Mouse (Mus musculus): ENCODE measurements around the gene Plekha3.

Gene Plekha3

GRCm38 (mm10) chr2:76676401-76677226 lies 1.5 kb downstream of the Plekha3 start:
- no peak for DNase-seq

GRCm38 (mm10) chr2:76682301-76682700 lies 7.2 kb downstream of the Plekha3 start:
- no peak for DNase-seq

DNA sequence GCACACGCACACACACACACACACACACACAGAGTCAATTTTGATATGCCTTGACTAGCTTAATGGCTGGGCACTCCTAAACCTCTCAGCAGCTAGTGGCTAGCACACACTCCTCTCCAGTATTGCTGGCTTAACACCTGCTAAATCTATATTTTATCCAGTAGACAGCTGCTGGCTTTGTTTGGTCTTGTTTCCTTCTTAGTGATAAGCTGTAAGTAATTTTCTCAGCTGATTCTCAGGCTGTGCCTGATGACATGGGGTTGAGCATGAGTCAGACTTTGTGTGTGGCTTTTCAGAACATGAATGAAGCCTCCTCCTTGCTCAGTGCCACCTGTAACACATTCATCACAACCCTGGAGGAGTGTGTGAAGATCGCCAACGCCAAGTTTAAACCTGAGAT lies 11.9 kb downstream of the Plekha3 start:
- DNase-seq: no peak

- no peak for DNase-seq
These were observed 12.5 kb downstream of the Plekha3 start for GRCm38 (mm10) chr2:76687608-76688007.

GRCm38 (mm10) chr2:76688162-76688561 lies 13.1 kb downstream of the Plekha3 start:
- no peak for DNase-seq

DNA sequence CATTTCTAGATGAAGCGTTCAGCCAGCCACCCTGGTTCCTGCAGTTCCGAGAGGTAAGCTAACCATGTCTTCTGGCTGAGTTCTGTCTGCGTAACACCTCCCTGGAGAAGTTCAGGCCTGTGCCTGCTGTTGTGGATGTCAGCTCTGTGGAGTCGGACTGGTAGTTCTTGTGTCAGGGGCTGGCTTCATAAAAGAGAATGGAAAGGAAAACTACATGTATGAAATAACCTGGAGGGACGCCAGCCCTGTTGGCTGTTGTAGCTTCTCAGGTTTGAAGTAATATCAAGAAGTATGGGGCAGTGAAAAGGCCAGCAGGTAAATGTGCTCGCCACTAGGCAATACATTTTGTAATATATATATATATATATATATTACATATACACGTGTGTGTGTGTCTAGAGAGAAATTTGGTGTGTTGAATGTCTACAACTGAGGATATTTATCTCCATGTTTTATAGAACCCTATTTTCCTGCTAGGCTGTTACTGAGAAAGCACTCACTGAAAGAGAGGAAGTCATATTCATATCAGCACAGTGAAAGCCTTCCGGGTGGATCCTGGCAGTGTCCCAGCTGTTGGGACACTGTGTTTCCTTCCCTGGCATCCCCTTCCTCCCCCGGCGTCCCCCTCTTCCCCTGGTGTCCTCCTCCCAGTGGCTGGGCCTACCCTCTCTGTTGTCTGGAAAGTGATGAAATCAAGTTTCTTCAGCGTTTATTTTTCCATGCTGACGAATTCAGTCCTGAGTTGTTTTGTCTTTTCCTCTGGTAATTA lies 15.5 kb downstream of the Plekha3 start:
- no peak for DNase-seq

- no peak for DNase-seq
These were observed 18.7 kb downstream of the Plekha3 start for GRCm38 (mm10) chr2:76693765-76694164.

DNA sequence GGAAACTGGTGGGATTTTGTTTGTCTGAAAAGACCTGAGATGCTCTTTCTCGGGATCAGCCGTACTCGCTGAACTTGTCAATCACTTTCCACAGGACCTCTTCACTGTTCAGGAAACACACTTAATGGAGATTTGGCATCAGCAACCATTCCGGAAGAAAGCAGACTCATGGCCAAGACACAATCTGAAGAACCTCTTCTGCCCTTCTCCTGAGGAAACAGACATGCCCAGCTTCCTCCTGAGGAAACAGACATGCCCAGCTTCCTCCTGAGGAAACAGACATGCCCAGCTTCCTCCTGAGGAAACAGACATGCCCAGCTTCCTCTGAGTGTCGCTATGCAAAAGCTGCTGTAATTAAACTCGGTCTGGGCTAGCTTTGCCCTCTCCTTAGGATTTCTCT lies 20.2 kb downstream of the Plekha3 start:
- DNase-seq: no peak

DNA sequence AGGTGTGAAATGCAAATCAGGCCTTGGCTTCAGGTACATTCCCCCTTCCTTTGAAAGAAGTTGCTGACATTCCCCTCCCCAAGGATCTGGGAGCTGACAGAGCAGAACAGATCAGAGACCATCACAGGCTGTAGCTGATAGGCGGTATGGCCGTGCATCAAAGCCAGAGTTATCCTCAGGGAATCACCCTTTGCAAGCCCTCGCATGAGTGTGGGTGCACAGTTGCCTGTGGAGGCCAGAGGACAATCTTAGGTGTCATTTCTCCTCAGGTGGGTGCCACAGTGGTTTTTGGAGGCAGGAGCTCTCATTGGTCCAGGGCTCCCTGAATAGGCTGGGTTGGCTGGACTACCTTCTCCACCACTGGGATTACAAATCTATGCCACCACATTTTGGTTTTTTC lies 27.1 kb downstream of the Plekha3 start:
- no peak for DNase-seq

- no peak for DNase-seq
These were observed 27.7 kb downstream of the Plekha3 start for GRCm38 (mm10) chr2:76702751-76703150.

DNA sequence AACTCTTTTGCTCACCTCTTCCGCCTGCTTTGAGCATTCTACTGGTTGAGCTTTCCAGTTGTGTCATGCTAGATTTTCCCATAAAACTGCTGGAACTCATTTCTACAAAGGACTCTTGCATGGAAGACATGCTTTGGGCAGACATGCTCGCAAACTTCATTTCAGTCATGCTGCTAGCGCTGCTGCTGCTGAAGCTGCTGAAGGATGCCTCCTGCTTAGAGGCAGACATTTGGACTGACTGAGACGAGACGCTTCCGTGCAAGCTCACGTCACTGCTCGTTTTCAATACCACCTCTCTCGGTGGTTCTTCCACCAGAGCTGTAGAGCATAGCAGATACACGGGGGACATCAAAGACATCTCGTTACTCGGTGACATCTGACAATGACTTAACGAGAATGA lies 30.6 kb downstream of the Plekha3 start:
- no peak for DNase-seq

GRCm38 (mm10) chr2:76708512-76708911 lies 33.4 kb downstream of the Plekha3 start:
- no peak for DNase-seq

DNA sequence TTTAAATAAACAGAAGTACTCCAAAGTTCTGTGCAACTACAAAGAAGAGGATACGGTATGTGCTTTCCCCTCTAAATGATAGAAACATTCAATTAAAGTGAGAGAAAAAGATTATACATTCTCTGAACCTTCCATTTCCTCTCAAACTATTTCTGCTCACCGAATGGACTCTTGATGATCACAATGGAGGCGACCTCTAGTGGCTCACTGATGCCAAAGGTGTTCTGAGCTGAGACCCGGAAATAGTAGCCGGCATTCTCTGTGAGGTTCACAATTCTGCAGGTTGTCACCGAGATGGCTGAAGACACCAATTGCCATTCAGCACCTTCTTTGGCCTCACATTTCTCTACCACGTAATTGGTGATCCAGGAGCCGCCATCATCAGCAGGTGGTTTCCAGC lies 39.9 kb downstream of the Plekha3 start:
- no peak for DNase-seq

DNA sequence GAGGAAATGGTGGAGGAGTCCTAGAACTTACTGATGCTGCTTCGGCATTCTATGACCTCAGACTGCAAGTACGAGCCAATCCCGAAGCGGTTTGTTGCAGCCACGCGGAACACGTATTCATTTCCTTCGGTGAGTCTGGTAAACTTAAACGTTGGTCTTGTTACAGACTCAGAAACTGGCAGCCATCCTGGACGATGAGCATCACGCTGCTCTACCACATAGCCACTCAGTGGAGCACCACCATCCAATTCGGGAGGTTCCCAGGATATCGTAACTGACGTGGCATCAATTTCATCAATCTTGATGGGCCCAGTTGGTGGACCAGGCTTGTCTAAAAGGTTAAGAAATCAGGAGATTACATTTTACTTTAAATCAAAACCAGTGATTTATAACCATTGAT lies 44.6 kb downstream of the Plekha3 start:
- DNase-seq: no peak

Measured in cerebellum, adult 11-12 months (tissue).